Mouse (Mus musculus): Measurements from ENCODE around the gene Vmp1. TPM values are rescaled to one million over a fixed set of nuclear protein-coding genes. Genes with fewer than 3 reads are reported as not detected.

The Vmp1 gene
- 145 and 157 TPM in 2 replicates for polyA plus RNA-seq (2014; fragmentation: Nextera tagmentation; extraction: Ambion mirVana)

DNA sequence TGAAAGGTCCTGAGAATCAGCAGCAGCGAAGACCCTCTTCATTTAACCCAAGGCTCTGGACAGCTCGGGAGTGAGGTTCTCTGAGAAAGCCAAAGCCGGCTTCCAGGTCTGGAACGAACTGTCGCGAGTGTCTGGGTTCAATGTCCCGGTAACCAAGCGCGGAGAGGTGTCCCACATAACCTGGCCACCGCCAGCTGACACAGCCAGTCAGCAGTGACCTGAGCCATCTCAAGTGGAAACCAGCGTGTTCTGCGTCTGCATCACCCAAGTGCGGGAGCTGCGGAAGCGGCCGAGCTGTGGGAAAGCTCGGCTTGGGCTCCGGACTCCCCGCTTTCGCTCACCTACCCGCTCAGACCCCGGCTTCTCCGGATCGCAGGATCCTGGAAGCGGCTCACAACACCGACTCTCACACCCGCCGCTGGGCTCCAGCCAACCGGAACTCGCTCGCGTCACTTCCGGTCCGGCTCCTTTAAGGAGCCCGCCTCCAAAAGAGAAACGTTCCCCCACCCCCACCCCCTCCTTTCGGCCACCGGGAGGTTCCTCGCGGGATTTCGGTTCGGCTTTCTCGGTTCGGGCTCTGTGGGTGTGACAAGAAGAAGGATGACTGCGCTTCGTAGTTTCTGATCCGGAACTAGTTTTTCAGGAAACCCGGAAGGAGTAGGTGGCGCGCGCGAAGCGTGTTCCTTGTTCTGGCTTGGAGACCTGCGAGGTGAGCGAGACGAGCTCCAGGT, at the start of gene Vmp1, which contains the start of gene Ptrh2:
Gene Vmp1, minus strand, starts transcription at position 442 of the 731 bp plus-strand sequence.
Gene Ptrh2, plus strand, starts transcription at position 591 of the 731 bp plus-strand sequence.
- WGBS, result under 1% methylated on average over 56 of the region's 56 CpGs
- H3K4me2 ChIP-seq (replicated peaks; ENCODE audit: low read depth, low read length), result peak within 1 kb of the TSS; percentile 95
- peaks cover 17% of the 10 kb centered on the region; the same call in 1 of the 2 replicates for H3K4me1 ChIP-seq (ENCODE audit: control insufficient read depth, insufficient read depth, low read length)
- no peaks in the 10 kb centered on the region for H3K27me3 ChIP-seq (ENCODE audit: control insufficient read depth, insufficient read depth, low read length)
- no peaks in the 10 kb centered on the region for H3K9me3 ChIP-seq (ENCODE audit: control insufficient read depth, low read depth, low read length)
- H3K9ac ChIP-seq (replicated peaks; ENCODE audit: low read depth, low read length), result peak within 1 kb of the TSS; percentile 68
- peaks cover 11% of the 10 kb centered on the region; the same call in 1 of the 2 replicates for H3K36me3 ChIP-seq (ENCODE audit: control insufficient read depth, insufficient read depth, low read length)
- peak within 1 kb of the TSS; percentile 66 for H3K4me3 ChIP-seq (ENCODE audit: low read depth, low read length)
- H3K27ac ChIP-seq (ENCODE audit: low read length), result peak within 1 kb of the TSS; percentile 92
- ATAC-seq (ENCODE audit: insufficient number of reproducible peaks, insufficient read depth, low FRiP score, low read depth), result peak; percentile 92

DNA sequence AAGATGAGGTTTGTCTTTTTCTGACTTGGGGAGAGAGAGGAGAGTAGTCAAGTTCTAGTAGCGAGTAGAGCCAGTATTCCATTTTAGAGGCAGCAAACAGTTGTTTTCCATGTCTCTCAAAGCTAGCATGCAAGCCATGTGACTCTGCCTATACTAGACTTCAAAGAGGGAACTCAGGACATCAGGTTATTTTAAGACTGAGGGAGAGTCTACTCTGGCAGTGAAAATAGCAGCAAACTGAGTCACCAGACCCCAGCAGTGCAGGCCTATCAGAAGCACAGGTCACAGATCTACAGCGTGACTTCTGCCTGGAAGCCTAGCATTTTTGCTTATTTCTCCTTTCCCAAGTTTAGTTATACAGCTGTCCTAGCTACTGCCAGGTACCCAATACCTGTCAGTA, 47.8 kb upstream of the Vmp1 start:
- Histone ChIP-seq H3K9ac (replicated peaks; ENCODE audit: low read depth, low read length) (no peak overlapping the region), H3K4me2 (replicated peaks; ENCODE audit: low read depth, low read length) (no peak overlapping the region), H3K36me3 (ENCODE audit: control insufficient read depth, insufficient read depth, low read length) (peaks cover 53% of the 10 kb centered on the region), H3K4me1 (ENCODE audit: control insufficient read depth, insufficient read depth, low read length) (no peaks in the 10 kb centered on the region), H3K4me3 (ENCODE audit: low read depth, low read length) (no peak overlapping the region), H3K27me3 (ENCODE audit: control insufficient read depth, insufficient read depth, low read length) (no peaks in the 10 kb centered on the region), H3K27ac (ENCODE audit: low read length) (no peak overlapping the region), H3K9me3 (ENCODE audit: control insufficient read depth, low read depth, low read length) (no peaks in the 10 kb centered on the region)
- WGBS, result 94% methylated on average over 2 of the region's 2 CpGs
- ATAC-seq (ENCODE audit: insufficient number of reproducible peaks, insufficient read depth, low FRiP score, low read depth), result no peak

DNA sequence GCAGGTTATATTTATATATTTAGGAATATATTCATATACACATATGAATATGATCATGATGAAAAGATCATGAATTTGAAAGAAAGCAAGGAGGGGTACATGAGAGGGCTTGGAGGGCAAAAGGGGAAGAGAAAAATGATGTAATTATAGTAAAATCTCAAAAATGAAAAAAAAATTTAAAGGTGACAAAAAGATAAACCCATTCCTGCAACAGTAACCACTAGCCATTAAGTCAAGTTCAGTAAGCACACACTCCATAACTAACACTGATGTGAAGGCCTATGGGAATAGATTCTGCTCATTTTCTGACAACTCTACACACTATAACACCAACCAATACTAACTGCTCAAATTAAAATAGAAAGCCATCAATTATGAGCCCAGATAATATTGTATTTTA, 42.0 kb upstream of the Vmp1 start:
- Histone ChIP-seq H3K36me3 (ENCODE audit: control insufficient read depth, insufficient read depth, low read length) (peaks cover 63% of the 10 kb centered on the region), H3K4me3 (ENCODE audit: low read depth, low read length) (no peak overlapping the region), H3K27ac (ENCODE audit: low read length) (no peak overlapping the region), H3K9me3 (ENCODE audit: control insufficient read depth, low read depth, low read length) (no peaks in the 10 kb centered on the region), H3K9ac (replicated peaks; ENCODE audit: low read depth, low read length) (no peak overlapping the region), H3K27me3 (ENCODE audit: control insufficient read depth, insufficient read depth, low read length) (no peaks in the 10 kb centered on the region), H3K4me2 (replicated peaks; ENCODE audit: low read depth, low read length) (no peak overlapping the region), H3K4me1 (ENCODE audit: control insufficient read depth, insufficient read depth, low read length) (no peaks in the 10 kb centered on the region)
- no peak for ATAC-seq (ENCODE audit: insufficient number of reproducible peaks, insufficient read depth, low FRiP score, low read depth)

DNA sequence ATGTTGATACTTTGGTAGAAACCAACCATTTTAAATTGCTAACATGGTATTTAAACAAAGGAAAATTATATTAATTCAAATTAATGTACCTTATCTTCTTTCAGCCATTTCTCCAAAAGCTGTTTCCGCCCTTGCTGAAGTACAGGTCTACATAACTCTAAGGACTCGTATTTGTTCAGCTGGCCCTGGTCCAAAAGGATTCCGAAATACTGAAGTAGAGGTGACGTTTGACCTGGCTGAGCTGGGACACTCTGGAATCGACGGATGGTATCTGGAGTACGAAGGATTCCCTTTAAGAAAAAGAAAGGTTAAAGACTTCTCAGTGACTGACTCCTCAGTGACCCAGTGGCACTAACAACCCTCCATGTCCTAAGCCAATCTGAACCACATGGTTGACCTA, 41.3 kb upstream of the Vmp1 start:
- 85% methylated on average over 7 of the region's 7 CpGs for WGBS
- H3K27me3 ChIP-seq (ENCODE audit: control insufficient read depth, insufficient read depth, low read length), result no peaks in the 10 kb centered on the region
- H3K4me3 ChIP-seq (ENCODE audit: low read depth, low read length), result no peak overlapping the region
- H3K27ac ChIP-seq (ENCODE audit: low read length), result no peak overlapping the region
- H3K4me1 ChIP-seq (ENCODE audit: control insufficient read depth, insufficient read depth, low read length), result no peaks in the 10 kb centered on the region
- peaks cover 66% of the 10 kb centered on the region for H3K36me3 ChIP-seq (ENCODE audit: control insufficient read depth, insufficient read depth, low read length)
- no peak overlapping the region for H3K4me2 ChIP-seq (replicated peaks; ENCODE audit: low read depth, low read length)
- no peak overlapping the region for H3K9ac ChIP-seq (replicated peaks; ENCODE audit: low read depth, low read length)
- no peaks in the 10 kb centered on the region for H3K9me3 ChIP-seq (ENCODE audit: control insufficient read depth, low read depth, low read length)
- ATAC-seq (ENCODE audit: insufficient number of reproducible peaks, insufficient read depth, low FRiP score, low read depth), result no peak

DNA sequence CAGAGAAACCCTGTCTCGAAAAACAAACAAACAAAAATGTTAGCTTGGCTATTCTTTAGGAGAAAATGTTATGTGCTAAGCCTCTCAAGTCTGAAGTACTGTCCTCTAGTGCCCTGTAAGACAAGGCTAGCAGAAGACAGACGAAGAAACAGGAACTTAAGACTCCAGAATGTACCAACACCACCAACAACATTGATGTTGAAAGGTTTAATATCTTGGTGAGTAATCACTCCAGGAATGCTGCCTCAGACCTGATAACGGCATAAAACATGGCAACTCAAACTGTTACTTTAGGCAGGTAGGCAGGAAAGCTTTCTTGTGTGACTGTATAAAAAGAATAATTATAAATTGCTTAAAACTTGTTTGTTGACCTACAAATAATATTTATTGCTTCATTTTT, 40.4 kb upstream of the Vmp1 start:
- 90% methylated on average over 3 of the region's 3 CpGs for WGBS
- no peak overlapping the region for H3K27ac ChIP-seq (ENCODE audit: low read length)
- H3K9me3 ChIP-seq (ENCODE audit: control insufficient read depth, low read depth, low read length), result no peaks in the 10 kb centered on the region
- ATAC-seq (ENCODE audit: insufficient number of reproducible peaks, insufficient read depth, low FRiP score, low read depth), result no peak
- no peak overlapping the region for H3K4me3 ChIP-seq (ENCODE audit: low read depth, low read length)
- H3K4me2 ChIP-seq (replicated peaks; ENCODE audit: low read depth, low read length), result no peak overlapping the region
- no peaks in the 10 kb centered on the region for H3K4me1 ChIP-seq (ENCODE audit: control insufficient read depth, insufficient read depth, low read length)
- peaks cover 68% of the 10 kb centered on the region for H3K36me3 ChIP-seq (ENCODE audit: control insufficient read depth, insufficient read depth, low read length)
- H3K27me3 ChIP-seq (ENCODE audit: control insufficient read depth, insufficient read depth, low read length), result no peaks in the 10 kb centered on the region
- no peak overlapping the region for H3K9ac ChIP-seq (replicated peaks; ENCODE audit: low read depth, low read length)

DNA sequence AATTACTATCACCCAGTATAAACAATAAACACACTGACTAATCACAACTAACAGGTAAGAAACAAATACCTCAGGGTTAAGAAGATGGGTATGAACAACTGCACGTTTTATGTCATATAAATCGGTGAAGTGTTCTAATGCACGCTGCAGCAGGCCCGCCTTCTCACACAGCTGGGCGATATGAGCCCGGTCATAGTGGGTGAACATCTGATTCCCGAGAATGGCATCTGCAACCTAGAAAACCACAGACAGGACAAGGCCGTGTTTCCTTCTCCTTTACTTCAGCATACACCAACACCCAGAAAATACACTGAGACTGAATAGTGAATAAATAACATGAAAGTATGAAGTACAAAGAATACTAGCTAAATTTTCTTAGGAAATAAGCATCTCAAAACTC, 35.8 kb upstream of the Vmp1 start:
- WGBS, result 90% methylated on average over 8 of the region's 8 CpGs
- ATAC-seq (ENCODE audit: insufficient number of reproducible peaks, insufficient read depth, low FRiP score, low read depth), result no peak

DNA sequence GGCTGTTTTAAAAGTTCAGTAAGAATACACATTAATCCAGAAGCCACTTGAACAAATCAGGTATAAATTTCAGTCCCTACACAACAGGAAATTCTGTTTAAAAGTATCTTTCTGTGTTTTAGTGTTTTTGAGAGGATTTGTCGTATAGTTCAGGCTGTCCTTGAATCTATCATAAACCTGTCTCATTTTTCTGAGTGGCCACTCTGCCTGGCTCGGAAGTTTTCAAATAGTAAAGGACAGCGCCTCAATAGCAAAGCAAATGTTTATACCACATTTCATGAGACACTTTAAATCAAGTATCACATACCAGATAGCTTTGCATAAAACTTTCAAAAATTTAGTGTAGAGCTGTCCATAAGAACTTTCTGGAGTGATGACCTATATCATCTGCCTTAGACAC, 34.7 kb upstream of the Vmp1 start:
- WGBS, result 91% methylated on average over 3 of the region's 3 CpGs
- no peak for ATAC-seq (ENCODE audit: insufficient number of reproducible peaks, insufficient read depth, low FRiP score, low read depth)
- H3K4me2 ChIP-seq (replicated peaks; ENCODE audit: low read depth, low read length), result no peak overlapping the region

More for the DNA sequence above, 35.8 kb upstream of the Vmp1 start:
- Histone ChIP-seq H3K36me3 (ENCODE audit: control insufficient read depth, insufficient read depth, low read length) (peaks cover 75% of the 10 kb centered on the region), H3K27me3 (ENCODE audit: control insufficient read depth, insufficient read depth, low read length) (no peaks in the 10 kb centered on the region), H3K4me2 (replicated peaks; ENCODE audit: low read depth, low read length) (no peak overlapping the region), H3K4me3 (ENCODE audit: low read depth, low read length) (no peak overlapping the region), H3K4me1 (ENCODE audit: control insufficient read depth, insufficient read depth, low read length) (no peaks in the 10 kb centered on the region), H3K9me3 (ENCODE audit: control insufficient read depth, low read depth, low read length) (no peaks in the 10 kb centered on the region), H3K9ac (replicated peaks; ENCODE audit: low read depth, low read length) (no peak overlapping the region), H3K27ac (ENCODE audit: low read length) (no peak overlapping the region)

DNA sequence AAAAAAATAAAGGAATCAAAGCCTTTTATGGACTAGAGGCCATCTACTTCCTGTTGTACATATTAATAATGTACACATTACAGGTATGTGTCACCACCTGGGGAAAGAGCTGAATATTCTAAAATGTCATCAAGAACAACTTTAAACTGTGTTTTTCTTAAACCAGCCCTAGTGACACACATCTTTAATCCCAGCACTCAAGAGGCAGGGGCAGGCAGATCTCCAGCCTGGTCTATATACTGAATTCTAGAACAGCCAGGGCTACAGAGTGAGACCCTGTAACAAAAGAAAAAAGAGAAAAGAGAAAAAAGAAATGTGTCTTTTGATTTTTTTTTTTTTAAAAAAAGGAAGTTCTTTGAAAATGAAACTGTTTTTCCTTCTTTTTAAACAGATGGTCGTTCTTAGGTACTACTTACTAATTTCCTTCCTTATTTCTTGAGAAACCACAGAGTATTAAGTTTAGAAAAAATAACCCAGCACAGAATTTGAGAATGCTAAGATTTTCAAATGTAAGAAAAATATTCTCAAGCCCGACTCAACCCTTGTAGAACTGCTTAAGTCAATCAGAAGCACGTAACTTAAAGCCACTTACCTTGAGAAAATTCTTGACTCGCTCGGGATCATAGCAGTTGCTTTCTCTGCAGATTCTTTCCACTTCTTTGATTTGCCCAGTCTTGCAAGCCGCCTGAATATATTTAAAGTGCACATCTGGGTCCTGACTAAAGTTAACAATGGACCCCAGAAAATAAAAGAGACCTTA, 33.9 kb upstream of the Vmp1 start:
- H3K27ac ChIP-seq (ENCODE audit: low read length), result no peak overlapping the region
- H3K4me3 ChIP-seq (ENCODE audit: low read depth, low read length), result no peak overlapping the region
- 86% methylated on average over 6 of the region's 6 CpGs for WGBS
- no peaks in the 10 kb centered on the region for H3K4me1 ChIP-seq (ENCODE audit: control insufficient read depth, insufficient read depth, low read length)
- no peaks in the 10 kb centered on the region for H3K9me3 ChIP-seq (ENCODE audit: control insufficient read depth, low read depth, low read length)
- H3K36me3 ChIP-seq (ENCODE audit: control insufficient read depth, insufficient read depth, low read length), result peaks cover 75% of the 10 kb centered on the region
- ATAC-seq (ENCODE audit: insufficient number of reproducible peaks, insufficient read depth, low FRiP score, low read depth), result no peak
- no peaks in the 10 kb centered on the region for H3K27me3 ChIP-seq (ENCODE audit: control insufficient read depth, insufficient read depth, low read length)
- no peak overlapping the region for H3K9ac ChIP-seq (replicated peaks; ENCODE audit: low read depth, low read length)
- no peak overlapping the region for H3K4me2 ChIP-seq (replicated peaks; ENCODE audit: low read depth, low read length)

More for the DNA sequence above, 34.7 kb upstream of the Vmp1 start:
- Histone ChIP-seq H3K9me3 (ENCODE audit: control insufficient read depth, low read depth, low read length) (no peaks in the 10 kb centered on the region), H3K36me3 (ENCODE audit: control insufficient read depth, insufficient read depth, low read length) (peaks cover 73% of the 10 kb centered on the region), H3K27me3 (ENCODE audit: control insufficient read depth, insufficient read depth, low read length) (no peaks in the 10 kb centered on the region), H3K4me3 (ENCODE audit: low read depth, low read length) (no peak overlapping the region), H3K27ac (ENCODE audit: low read length) (no peak overlapping the region), H3K4me1 (ENCODE audit: control insufficient read depth, insufficient read depth, low read length) (no peaks in the 10 kb centered on the region), H3K9ac (replicated peaks; ENCODE audit: low read depth, low read length) (no peak overlapping the region)
